Mouse (Mus musculus) ES-CJ7 (cell line): ENCODE results near the gene Sept14.

Experiments
- DNase-seq: peaks from one replicate; pipeline ENCODE4 v3.0.0; 2011; ENCODE audit warnings: low read depth, low spot score

The Sept14 gene

GRCm38 (mm10) chr5:129669453-129670035 lies 38.8 kb downstream of the Sept14 start:
- no peak for DNase-seq

GRCm38 (mm10) chr5:129667851-129668250 lies 40.5 kb downstream of the Sept14 start:
- no peak for DNase-seq

GRCm38 (mm10) chr5:129666271-129666909 lies 41.9 kb downstream of the Sept14 start:
- DNase-seq = no peak

- no peak for DNase-seq
Measured at GRCm38 (mm10) chr5:129664090-129664489, 44.2 kb downstream of the Sept14 start.

- DNase-seq = peak; percentile 43
Measured at GRCm38 (mm10) chr5:129657931-129658330, 50.4 kb downstream of the Sept14 start.

- peak; percentile 24 for DNase-seq
Measured at GRCm38 (mm10) chr5:129657016-129657415, 51.3 kb downstream of the Sept14 start.

- DNase-seq = no peak
Measured at GRCm38 (mm10) chr5:129650858-129651257, 57.5 kb downstream of the Sept14 start.
